Mouse (Mus musculus) bone marrow, adult 2 months (tissue): Measurements from ENCODE around the gene Fam216a.

Experiments
- CTCF ChIP-seq: fragments of 200-500 bp; IDR thresholded peaks from 2 replicates; pipeline ENCODE4 v1.5.1; 2011; ENCODE audit warnings: low read length, control low read depth; ENCODE audit not compliant: control insufficient read depth, insufficient read depth
- POLR2A ChIP-seq: fragments of 200-500 bp; IDR thresholded peaks from 2 replicates; pipeline ENCODE4 v1.6.1; 2011; ENCODE audit warnings: low read depth, mild to moderate bottlenecking, control low read depth, low read length, borderline replicate concordance; ENCODE audit not compliant: control insufficient read depth

GRCm38 (mm10) chr5:122379374-122380155 lies 7.4 kb upstream of the Fam216a start:
- TF ChIP-seq CTCF (peak; percentile 97), POLR2A (no peak)
